Mouse (Mus musculus) urinary bladder, adult 18-20 months (tissue): ENCODE results near the gene Gsx2.

Experiments
- DNase-seq, 2 experiments: peaks; one replicate each; pipeline ENCODE4 v3.0.0; 2022; ENCODE audit warnings: low spot score in 2 of 2, mixed read lengths in 2 of 2

The Gsx2 gene

DNA sequence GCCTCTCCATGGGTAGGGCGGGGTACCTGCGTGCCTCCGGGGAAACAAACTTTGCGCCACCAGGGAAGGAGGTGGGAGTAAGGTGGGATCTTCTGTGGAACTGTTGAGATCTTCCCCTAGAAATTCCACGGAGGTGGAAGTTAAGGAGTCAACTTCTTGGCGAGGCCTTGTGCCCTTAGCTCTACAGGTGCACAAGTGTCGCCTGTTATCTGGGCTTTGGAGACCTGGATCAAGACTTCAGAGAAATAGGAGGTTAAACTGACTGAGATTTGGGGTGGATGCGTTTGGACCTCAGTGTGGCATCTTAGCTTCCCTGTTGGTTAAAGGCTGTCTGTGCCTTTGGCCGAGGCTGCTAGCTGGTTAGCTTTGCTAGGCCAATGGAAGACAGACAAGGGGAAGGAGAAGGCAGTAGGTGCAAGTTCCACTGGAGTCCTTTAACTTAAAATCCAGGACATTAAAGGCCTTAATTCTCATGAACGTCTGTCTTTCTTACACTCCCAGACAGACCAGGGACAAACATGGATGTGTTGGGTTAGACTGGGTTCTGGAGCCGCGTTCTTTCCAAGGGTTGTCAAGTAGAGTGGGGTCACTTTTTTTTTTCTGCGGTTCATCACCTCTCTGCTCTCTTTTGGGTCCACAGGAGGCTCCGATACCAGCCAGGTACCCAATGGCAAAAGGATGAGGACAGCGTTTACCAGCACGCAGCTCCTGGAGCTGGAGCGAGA lies 1.1 kb downstream of the Gsx2 start:
- DNase-seq = no peak

- DNase-seq = no peak
Measured at GRCm38 (mm10) chr5:75077051-75077380, 1.6 kb downstream of the Gsx2 start.

DNA sequence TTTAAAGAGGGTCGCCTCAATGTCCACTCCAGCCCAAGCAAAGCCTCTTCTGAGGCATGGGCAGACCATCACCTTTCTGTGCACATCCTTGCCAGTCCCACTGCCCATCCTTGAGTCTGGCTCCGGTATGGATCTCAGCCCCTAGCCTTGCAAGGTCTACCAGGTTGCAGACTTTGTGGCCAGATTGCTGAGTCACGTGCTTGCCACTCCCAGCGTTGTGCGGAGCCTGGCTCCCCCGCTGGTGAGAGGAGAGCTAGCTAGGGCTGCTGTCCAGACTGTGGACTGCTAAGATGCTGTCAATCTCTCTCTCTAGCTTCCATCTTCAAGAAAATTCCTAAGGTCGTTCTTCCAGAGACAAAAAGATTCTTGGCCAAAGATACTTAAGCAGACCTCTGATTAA lies 4.2 kb downstream of the Gsx2 start:
- DNase-seq = no peak

DNA sequence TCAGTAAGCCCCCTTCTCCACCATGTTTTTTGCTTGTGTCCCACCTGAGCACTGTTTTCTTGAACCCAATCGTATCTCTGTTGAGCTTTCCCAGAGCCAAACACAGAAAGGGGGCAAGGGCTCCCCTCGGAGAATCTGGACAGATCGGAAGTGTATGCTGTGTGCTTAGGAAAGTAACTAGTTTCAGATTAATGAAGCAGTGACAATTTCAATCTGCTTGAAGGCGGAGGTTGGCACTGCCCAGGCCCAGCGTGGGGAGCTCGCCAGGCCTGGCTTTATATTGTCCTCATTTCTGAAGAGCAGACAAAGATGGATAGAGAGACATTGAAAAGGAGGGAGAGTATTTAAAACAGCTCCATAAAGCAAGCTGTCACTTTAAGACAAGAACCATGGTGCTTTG lies 7.0 kb downstream of the Gsx2 start:
- DNase-seq = no peak

- no peak for DNase-seq
Measured at GRCm38 (mm10) chr5:75083061-75083460, 7.7 kb downstream of the Gsx2 start.

DNA sequence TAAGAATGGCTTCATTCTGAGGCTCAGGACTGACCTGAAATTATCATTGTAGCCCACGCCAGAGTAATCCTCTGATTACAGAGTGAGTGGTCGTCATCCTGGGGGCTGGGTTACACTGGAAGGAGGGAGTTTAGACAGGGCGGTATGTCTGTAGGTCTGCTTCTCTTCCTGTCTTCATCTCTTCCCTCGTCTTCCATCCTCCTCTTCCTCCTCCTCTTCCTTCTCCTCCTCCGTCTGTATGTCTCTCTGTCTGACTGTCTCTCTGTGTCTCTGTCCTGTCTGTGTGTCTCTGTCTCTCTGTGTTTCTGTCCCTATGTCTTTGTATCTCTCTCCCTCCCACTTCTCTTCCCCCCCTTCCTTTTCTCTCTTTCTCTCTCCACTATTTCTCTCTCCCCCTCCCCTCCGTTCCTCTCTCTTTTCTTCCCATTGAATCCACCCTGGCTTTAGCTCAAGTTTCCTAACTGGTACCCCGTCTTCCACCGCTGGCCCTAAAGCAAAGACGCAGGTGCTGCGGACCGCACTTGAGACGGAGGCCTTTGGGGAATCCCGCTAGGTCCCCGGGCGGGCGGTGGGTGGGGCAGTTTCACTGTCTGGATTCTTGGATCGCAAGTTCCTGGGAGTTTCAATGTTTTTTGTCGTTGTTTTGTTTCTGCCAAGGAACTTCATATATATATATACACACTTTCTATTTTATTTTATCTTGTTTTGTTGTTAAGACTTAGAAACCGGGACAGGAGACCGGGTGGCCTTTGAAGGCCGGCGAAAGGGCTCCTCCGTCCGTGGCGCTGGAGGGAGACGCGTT lies 8.4 kb downstream of the Gsx2 start:
- no peak for DNase-seq

GRCm38 (mm10) chr5:75084393-75084870 lies 9.0 kb downstream of the Gsx2 start:
- DNase-seq = no peak

- DNase-seq = no peak
Measured at GRCm38 (mm10) chr5:75084871-75085520, 9.6 kb downstream of the Gsx2 start.

GRCm38 (mm10) chr5:75085521-75085875 lies 10.1 kb downstream of the Gsx2 start:
- DNase-seq = no peak

- no peak for DNase-seq
Measured at GRCm38 (mm10) chr5:75085906-75086305, 10.5 kb downstream of the Gsx2 start.

DNA sequence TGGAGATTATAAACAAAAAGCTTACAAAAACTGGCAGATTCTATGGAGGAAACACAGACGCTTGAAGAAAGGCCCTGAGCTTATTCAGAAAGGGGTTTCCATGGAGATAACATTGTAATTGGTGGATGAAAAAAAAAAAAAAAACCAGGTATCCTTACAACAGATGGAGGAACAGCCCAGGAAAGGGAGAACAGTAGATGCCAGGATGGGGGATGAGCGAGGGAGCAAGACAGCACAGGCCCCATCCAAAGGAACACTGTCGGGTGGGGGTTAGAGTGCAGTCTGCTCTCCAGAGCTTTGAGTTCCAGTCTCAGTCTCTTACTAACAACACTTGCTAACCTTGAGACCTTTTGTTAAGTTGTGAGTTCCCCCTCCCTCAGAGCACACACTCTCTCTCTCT lies 31.1 kb downstream of the Gsx2 start:
- DNase-seq = no peak

DNA sequence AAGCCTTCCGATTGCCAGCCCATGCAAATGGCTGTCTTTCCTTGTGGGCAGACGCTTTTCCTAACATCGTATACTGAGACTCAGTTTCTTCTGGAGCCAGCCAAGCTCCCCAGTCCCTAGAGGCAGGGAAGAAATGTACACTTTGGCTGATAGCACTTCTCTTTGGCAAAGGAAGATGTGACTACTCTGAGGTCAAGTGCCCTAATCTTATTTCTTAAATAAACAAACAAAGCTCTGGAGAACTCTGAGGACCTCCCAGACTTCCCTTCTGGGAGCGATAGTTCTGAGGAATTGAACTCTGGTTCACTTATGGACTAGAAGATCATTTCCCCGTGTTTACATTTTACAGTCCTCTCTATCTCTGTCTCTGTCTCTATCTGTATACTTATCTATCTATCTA lies 34.0 kb downstream of the Gsx2 start:
- no peak for DNase-seq

DNA sequence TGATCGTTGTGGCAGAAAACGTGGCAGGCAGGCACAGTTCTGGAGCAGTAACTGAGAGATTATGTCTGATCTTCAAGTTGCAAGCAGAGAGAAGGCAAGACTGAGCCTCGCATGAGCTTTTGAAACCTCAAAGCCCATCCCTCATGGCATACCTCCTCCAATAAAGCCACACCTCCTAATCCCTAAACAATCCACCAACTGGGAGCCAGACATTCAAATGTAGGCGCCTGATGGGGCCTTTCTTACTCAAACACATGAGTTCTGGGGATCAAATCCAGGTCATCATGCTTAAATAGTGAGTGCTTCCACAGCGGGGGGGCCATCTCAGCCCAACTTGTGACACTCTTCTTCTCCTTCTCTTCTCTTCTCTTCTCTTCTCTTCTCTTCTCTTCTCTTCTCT lies 36.4 kb downstream of the Gsx2 start:
- DNase-seq = no peak

DNA sequence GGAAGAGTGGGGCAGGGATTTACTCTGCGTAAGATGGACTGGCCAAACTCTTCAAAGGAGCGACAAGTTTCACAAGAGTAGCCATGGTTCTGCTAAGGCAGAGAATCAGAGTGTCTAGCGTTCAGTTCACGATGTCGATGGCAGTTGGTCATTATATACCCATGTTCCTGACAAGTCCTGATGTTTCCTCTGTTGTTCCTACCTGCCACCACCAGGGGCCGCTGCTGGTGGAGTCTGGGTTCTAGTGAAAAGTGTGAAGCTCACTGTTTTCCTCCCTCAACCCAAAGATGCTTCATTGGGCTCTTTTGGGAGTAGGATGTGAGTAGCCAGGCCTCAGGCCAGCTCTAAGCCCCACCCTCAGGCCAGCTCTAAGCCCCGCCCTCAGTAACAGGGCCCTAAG lies 43.4 kb downstream of the Gsx2 start:
- DNase-seq = no peak

GRCm38 (mm10) chr5:75121646-75122045 lies 46.2 kb downstream of the Gsx2 start:
- DNase-seq = peak in 1 of 2 experiments; percentile 43
